In genomic region chr19:5424092-5424781, GRCm38 (mm10) we compare ENCODE assay signal across 8 mouse cellular contexts. TPM values are rescaled to one million over a fixed set of nuclear protein-coding genes. Genes with fewer than 3 reads are reported as not detected.
A peak's percentile ranks its signal among the peaks of the same experiment; 100 is the strongest.
DNase-seq lines count a peak whose midpoint lies in the region; ATAC-seq and TF ChIP-seq lines count a peak whose summit lies in the region.

No protein-coding gene starts in this region.

- no peak for TF ChIP-seq EP300 in liver, embryonic 14.5 days (IDR thresholded peaks at IDR 0.05; ENCODE audit: low read depth)
- no peak for TF ChIP-seq EP300 in stomach, postnatal 0 days (optimal IDR thresholded peaks at IDR 0.05)

- H3K4me1 ChIP-seq in neural tube, embryonic 11.5 days (ENCODE audit: control insufficient read depth, insufficient read depth, low read length): peaks cover 17% of the 10 kb centered on the region
- H3K4me1 ChIP-seq in cortical plate, adult 2 months (ENCODE audit: control insufficient read depth, insufficient read depth, low read length): peaks cover 6% of the 10 kb centered on the region
- peaks cover 21% of the 10 kb centered on the region for H3K4me1 ChIP-seq in intestine, embryonic 16.5 days (ENCODE audit: control insufficient read depth, insufficient read depth, low read length)
- peaks cover 5 to 12% of the 10 kb centered on the region in 2 experiments; a peak in 3 of 4 replicates for H3K4me1 ChIP-seq in liver, embryonic 14.5 days (replicated peaks; ENCODE audit: control insufficient read depth in 2 of 2, insufficient read depth in 2 of 2, low read length in 1 of 2)
- H3K4me1 ChIP-seq in stomach, postnatal 0 days (replicated peaks; ENCODE audit: control insufficient read depth, insufficient read depth): peaks cover 10% of the 10 kb centered on the region

- H3ac ChIP-seq in myocyte (ENCODE audit: control insufficient read depth, insufficient read length): peak overlapping the region; percentile 83

- peaks cover 31% of the 10 kb centered on the region for H3K79me2 ChIP-seq in myocyte (ENCODE audit: control insufficient read depth, insufficient read depth)

- WGBS in neural tube, embryonic 11.5 days: under 1% methylated on average over 35 of the region's 48 CpGs
- 0% methylated on average over 44 of the region's 48 CpGs for WGBS in intestine, embryonic 16.5 days
- WGBS in liver, embryonic 14.5 days (ENCODE audit: insufficient replicate concordance): 0% methylated on average over 46 of the region's 48 CpGs
- 0% methylated on average over 37 of the region's 48 CpGs for WGBS in stomach, postnatal 0 days

- peak overlapping the region; percentile 81 for H3K9ac ChIP-seq in neural tube, embryonic 11.5 days (ENCODE audit: low read length)
- H3K9ac ChIP-seq in intestine, embryonic 16.5 days (ENCODE audit: low read depth, low read length): peak overlapping the region; percentile 90
- H3K9ac ChIP-seq in liver, embryonic 14.5 days (replicated peaks): peak overlapping the region; percentile 84
- H3K9ac ChIP-seq in stomach, postnatal 0 days (ENCODE audit: low read length): peak overlapping the region; percentile 85

- peak overlapping the region; percentile 87 for H3K4me2 ChIP-seq in neural tube, embryonic 11.5 days (ENCODE audit: low read depth)
- peak overlapping the region; percentile 87 for H3K4me2 ChIP-seq in intestine, embryonic 16.5 days (ENCODE audit: low read depth, low read length)
- H3K4me2 ChIP-seq in liver, embryonic 14.5 days (ENCODE audit: low read depth): peak overlapping the region; percentile 86
- peak overlapping the region; percentile 94 for H3K4me2 ChIP-seq in myocyte (ENCODE audit: low read depth)
- H3K4me2 ChIP-seq in stomach, postnatal 0 days (replicated peaks; ENCODE audit: low read depth): peak overlapping the region; percentile 76

- ATAC-seq in neural tube, embryonic 11.5 days (ENCODE audit: insufficient read depth, low FRiP score, low TSS enrichment): peak; percentile 69
- ATAC-seq in intestine, embryonic 16.5 days: peak; percentile 76
- ATAC-seq in liver, embryonic 14.5 days (ENCODE audit: insufficient read depth): peak; percentile 63
- ATAC-seq in stomach, postnatal 0 days (ENCODE audit: low FRiP score, low TSS enrichment): peak; percentile 58

- peak overlapping the region; percentile 80 for H3K27ac ChIP-seq in neural tube, embryonic 11.5 days (ENCODE audit: low read depth, low read length)
- H3K27ac ChIP-seq in cortical plate, adult 2 months (ENCODE audit: insufficient read depth, low read length): peak overlapping the region; percentile 62; the same call in 1 of the 2 replicates
- peak overlapping the region; percentile 89 for H3K27ac ChIP-seq in intestine, embryonic 16.5 days (ENCODE audit: low read length)
- peak overlapping the region; percentile 58 for H3K27ac ChIP-seq in liver, embryonic 14.5 days
- H3K27ac ChIP-seq in stomach, postnatal 0 days (replicated peaks): peak overlapping the region; percentile 94

- peaks cover 15% of the 10 kb centered on the region for H3K36me3 ChIP-seq in neural tube, embryonic 11.5 days (ENCODE audit: control insufficient read depth, insufficient read depth, low read length)
- peaks cover 9% of the 10 kb centered on the region; the same call in 1 of the 2 replicates for H3K36me3 ChIP-seq in intestine, embryonic 16.5 days (ENCODE audit: control insufficient read depth, insufficient read depth, low read length)
- H3K36me3 ChIP-seq in liver, embryonic 14.5 days (replicated peaks; ENCODE audit: control insufficient read depth, insufficient read depth, low read depth): peaks cover 7% of the 10 kb centered on the region
- peaks cover 21% of the 10 kb centered on the region for H3K36me3 ChIP-seq in myocyte (ENCODE audit: control insufficient read depth, insufficient read depth)
- peaks cover 3% of the 10 kb centered on the region for H3K36me3 ChIP-seq in stomach, postnatal 0 days (ENCODE audit: control insufficient read depth, insufficient read depth, low read length)

- no peak for TF ChIP-seq POLR2A in cortical plate, adult 2 months (IDR thresholded peaks at IDR 0.05; ENCODE audit: extremely low read depth, insufficient read depth, low read length)
- TF ChIP-seq POLR2A in myocyte (IDR thresholded peaks at IDR 0.05; ENCODE audit: insufficient read length, low read depth): peak; percentile 39

- H3K4me3 ChIP-seq in neural tube, embryonic 11.5 days (ENCODE audit: low read depth, low read length): peak overlapping the region; percentile 64
- peak overlapping the region; percentile 89 for H3K4me3 ChIP-seq in cortical plate, adult 2 months (ENCODE audit: insufficient read depth, low read length)
- peak overlapping the region; percentile 81 for H3K4me3 ChIP-seq in intestine, embryonic 16.5 days (ENCODE audit: low read length)
- peak overlapping the region; percentile 76 to 92 for H3K4me3 ChIP-seq in liver, embryonic 14.5 days (ENCODE audit: insufficient read depth in 1 of 2, low read depth in 2 of 2, low read length in 2 of 2)
- H3K4me3 ChIP-seq in myocyte: peak overlapping the region; percentile 68
- H3K4me3 ChIP-seq in stomach, postnatal 0 days (ENCODE audit: low read depth, low read length): peak overlapping the region; percentile 87

- peak; percentile 77 for DNase-seq in neural tube, embryonic 11.5 days (ENCODE audit: low spot score)
- DNase-seq in neural tube, embryonic 10.5 days (ENCODE audit: extremely low spot score, low spot score): no peak
- peak; percentile 84 for DNase-seq in gastrocnemius, postnatal 25 days
- no peak for DNase-seq in liver, embryonic 14.5 days (ENCODE audit: low read depth in 3 of 3, low spot score in 3 of 3)
- peak; percentile 83 for DNase-seq in stomach, postnatal 0 days (ENCODE audit: low spot score)

- no peaks in the 10 kb centered on the region for H3K9me3 ChIP-seq in neural tube, embryonic 11.5 days (ENCODE audit: control insufficient read depth, low read length)
- no peaks in the 10 kb centered on the region for H3K9me3 ChIP-seq in intestine, embryonic 16.5 days (ENCODE audit: control insufficient read depth, low read length)
- H3K9me3 ChIP-seq in liver, embryonic 14.5 days (ENCODE audit: control insufficient read depth, low read length): no peaks in the 10 kb centered on the region
- H3K9me3 ChIP-seq in stomach, postnatal 0 days (ENCODE audit: control insufficient read depth, low read length): no peaks in the 10 kb centered on the region

- no peaks in the 10 kb centered on the region for H3K27me3 ChIP-seq in neural tube, embryonic 11.5 days (ENCODE audit: control insufficient read depth, insufficient read depth, low read length)
- H3K27me3 ChIP-seq in intestine, embryonic 16.5 days (replicated peaks; ENCODE audit: control insufficient read depth, insufficient read depth, low read length): no peaks in the 10 kb centered on the region
- no peaks in the 10 kb centered on the region for H3K27me3 ChIP-seq in liver, embryonic 14.5 days (ENCODE audit: control insufficient read depth, insufficient read depth, low read length)
- H3K27me3 ChIP-seq in myocyte (ENCODE audit: control insufficient read depth, insufficient read depth, insufficient read length): no peaks in the 10 kb centered on the region
- no peaks in the 10 kb centered on the region for H3K27me3 ChIP-seq in stomach, postnatal 0 days (ENCODE audit: control insufficient read depth, insufficient read depth, low read length)

- no peak for TF ChIP-seq CTCF in cortical plate, adult 2 months (IDR thresholded peaks at IDR 0.05; ENCODE audit: extremely low read depth, insufficient read depth, low read length)
- TF ChIP-seq CTCF in liver, embryonic 14.5 days (IDR thresholded peaks at IDR 0.05; ENCODE audit: low read depth): peak; percentile 34; the same call in 1 of the 2 replicates
- TF ChIP-seq CTCF in stomach, postnatal 0 days (IDR thresholded peaks at IDR 0.05; ENCODE audit: low read depth): peak; percentile 51

RNA-seq across cellular contexts. Expression of gene Drap1, which starts 0.5 kb away (rescaled TPM):
- polyA plus RNA-seq in neural tube, embryonic 11.5 days (2014; fragmentation: Nextera tagmentation; extraction: Ambion mirVana): 197 and 205 TPM in 2 replicates
- 285 and 320 TPM in 2 replicates for polyA plus RNA-seq in cortical plate, adult 2 months (2012; rRNA removed)
- total RNA-seq in gastrocnemius, postnatal 25 days (2021): 100 to 1,000 TPM; 473 to 502 TPM
- 175 and 180 TPM in 2 replicates for polyA plus RNA-seq in intestine, embryonic 16.5 days (2015; fragmentation: Nextera tagmentation; extraction: Ambion mirVana)
- polyA plus RNA-seq in liver, embryonic 14.5 days (2012; rRNA removed): 38.6 and 64.0 TPM in 2 replicates
- 58.5 and 58.9 TPM in 2 replicates for polyA plus RNA-seq in liver, embryonic 14.5 days (2014; fragmentation: Nextera tagmentation; extraction: Ambion mirVana)
- polyA plus RNA-seq in myocyte (2012; fragmentation: generic; extraction: Trizol): 481 TPM
- 196 and 203 TPM in 2 replicates for polyA plus RNA-seq in stomach, postnatal 0 days (2015; fragmentation: Nextera tagmentation; extraction: Ambion mirVana)

RNA-seq across cellular contexts. Expression of gene AI837181, which starts 0.7 kb away (rescaled TPM):
- 39.9 and 43.0 TPM in 2 replicates for polyA plus RNA-seq in neural tube, embryonic 11.5 days (2014; fragmentation: Nextera tagmentation; extraction: Ambion mirVana)
- polyA plus RNA-seq in cortical plate, adult 2 months (2012; rRNA removed): 99.8 and 101 TPM in 2 replicates
- 10 to 100 TPM; 32.1 to 33.5 TPM for total RNA-seq in gastrocnemius, postnatal 25 days (2021)
- polyA plus RNA-seq in intestine, embryonic 16.5 days (2015; fragmentation: Nextera tagmentation; extraction: Ambion mirVana): 10.2 and 16.8 TPM in 2 replicates
- polyA plus RNA-seq in liver, embryonic 14.5 days (2012; rRNA removed): 16.7 and 19.9 TPM in 2 replicates
- 10.7 and 11.9 TPM in 2 replicates for polyA plus RNA-seq in liver, embryonic 14.5 days (2014; fragmentation: Nextera tagmentation; extraction: Ambion mirVana)
- 69.9 TPM for polyA plus RNA-seq in myocyte (2012; fragmentation: generic; extraction: Trizol)
- polyA plus RNA-seq in stomach, postnatal 0 days (2015; fragmentation: Nextera tagmentation; extraction: Ambion mirVana): 36.5 and 38.6 TPM in 2 replicates

RNA-seq across cellular contexts. Expression of gene Tsga10ip, which starts 21.9 kb away (rescaled TPM):
- 0.31 TPM in 1 of 2 replicates, not detected in the other for polyA plus RNA-seq in neural tube, embryonic 11.5 days (2014; fragmentation: Nextera tagmentation; extraction: Ambion mirVana)
- polyA plus RNA-seq in cortical plate, adult 2 months (2012; rRNA removed): not detected in 2 replicates
- 1 to 10 TPM in 1 of 2 experiments, not detected in 1; 1.2 TPM for total RNA-seq in gastrocnemius, postnatal 25 days (2021)
- polyA plus RNA-seq in intestine, embryonic 16.5 days (2015; fragmentation: Nextera tagmentation; extraction: Ambion mirVana): 5.9 and 6.3 TPM in 2 replicates
- polyA plus RNA-seq in liver, embryonic 14.5 days (2012; rRNA removed): not detected in 2 replicates
- polyA plus RNA-seq in liver, embryonic 14.5 days (2014; fragmentation: Nextera tagmentation; extraction: Ambion mirVana): 0.09 TPM in 1 of 2 replicates, not detected in the other
- polyA plus RNA-seq in myocyte (2012; fragmentation: generic; extraction: Trizol): 0.37 TPM
- polyA plus RNA-seq in stomach, postnatal 0 days (2015; fragmentation: Nextera tagmentation; extraction: Ambion mirVana): 0.44 TPM in 1 of 2 replicates, not detected in the other

RNA-seq across cellular contexts. Expression of gene Fosl1, which starts 23.1 kb away (rescaled TPM):
- polyA plus RNA-seq in neural tube, embryonic 11.5 days (2014; fragmentation: Nextera tagmentation; extraction: Ambion mirVana): not detected in 2 replicates
- 0.21 TPM in 1 of 2 replicates, not detected in the other for polyA plus RNA-seq in cortical plate, adult 2 months (2012; rRNA removed)
- not detected for total RNA-seq in gastrocnemius, postnatal 25 days (2021)
- polyA plus RNA-seq in intestine, embryonic 16.5 days (2015; fragmentation: Nextera tagmentation; extraction: Ambion mirVana): not detected in 2 replicates
- 0.02 TPM in 1 of 2 replicates, not detected in the other for polyA plus RNA-seq in liver, embryonic 14.5 days (2012; rRNA removed)
- polyA plus RNA-seq in liver, embryonic 14.5 days (2014; fragmentation: Nextera tagmentation; extraction: Ambion mirVana): not detected in 2 replicates
- polyA plus RNA-seq in myocyte (2012; fragmentation: generic; extraction: Trizol): 15.4 TPM
- 0.16 and 0.33 TPM in 2 replicates for polyA plus RNA-seq in stomach, postnatal 0 days (2015; fragmentation: Nextera tagmentation; extraction: Ambion mirVana)

RNA-seq across cellular contexts. Expression of gene Ccdc85b, which starts 33.5 kb away (rescaled TPM):
- polyA plus RNA-seq in neural tube, embryonic 11.5 days (2014; fragmentation: Nextera tagmentation; extraction: Ambion mirVana): 7.9 and 8.3 TPM in 2 replicates
- 23.8 and 24.5 TPM in 2 replicates for polyA plus RNA-seq in cortical plate, adult 2 months (2012; rRNA removed)
- 1 to 10 TPM; 4.5 to 6.6 TPM for total RNA-seq in gastrocnemius, postnatal 25 days (2021)
- polyA plus RNA-seq in intestine, embryonic 16.5 days (2015; fragmentation: Nextera tagmentation; extraction: Ambion mirVana): 5.0 and 5.4 TPM in 2 replicates
- 1.00 and 1.4 TPM in 2 replicates for polyA plus RNA-seq in liver, embryonic 14.5 days (2012; rRNA removed)
- polyA plus RNA-seq in liver, embryonic 14.5 days (2014; fragmentation: Nextera tagmentation; extraction: Ambion mirVana): 1.0 and 1.2 TPM in 2 replicates
- 10.7 TPM for polyA plus RNA-seq in myocyte (2012; fragmentation: generic; extraction: Trizol)
- polyA plus RNA-seq in stomach, postnatal 0 days (2015; fragmentation: Nextera tagmentation; extraction: Ambion mirVana): 11.6 and 12.5 TPM in 2 replicates

Comparison
In these comparisons a context has a peak if more than half of its experiments do, and no peak if none do; other contexts are left out.
1. DNase-seq: peak in neural tube, embryonic 11.5 days (single experiment), gastrocnemius, postnatal 25 days (single experiment) and stomach, postnatal 0 days (single experiment); none in neural tube, embryonic 10.5 days (single experiment) and liver, embryonic 14.5 days (0 of 3).
2. Peak in every context shown above with its lines, with median percentiles within 50 percentile points of each other: ATAC-seq, H3K27ac ChIP-seq, H3K4me2 ChIP-seq, H3K4me3 ChIP-seq and H3K9ac ChIP-seq.